Mouse (Mus musculus) ES-E14 (cell line): ENCODE measurements around the gene Itih5.

Source experiments
- CHD2 ChIP-seq: IDR thresholded peaks from 2 replicates; pipeline ENCODE4 v1.6.1; 2014; ENCODE audit warnings: mild to moderate bottlenecking, low read depth, low read length, inconsistent platforms
- MAFK ChIP-seq: IDR thresholded peaks from 2 replicates; pipeline ENCODE4 v1.6.1; 2014; ENCODE audit warnings: mild to moderate bottlenecking, low read depth, low read length, inconsistent platforms; ENCODE audit not compliant: insufficient read depth
- ZNF384 ChIP-seq: IDR thresholded peaks from 2 replicates; pipeline ENCODE4 v1.6.1; 2012; ENCODE audit warnings: low read depth, low read length, inconsistent platforms

DNA sequence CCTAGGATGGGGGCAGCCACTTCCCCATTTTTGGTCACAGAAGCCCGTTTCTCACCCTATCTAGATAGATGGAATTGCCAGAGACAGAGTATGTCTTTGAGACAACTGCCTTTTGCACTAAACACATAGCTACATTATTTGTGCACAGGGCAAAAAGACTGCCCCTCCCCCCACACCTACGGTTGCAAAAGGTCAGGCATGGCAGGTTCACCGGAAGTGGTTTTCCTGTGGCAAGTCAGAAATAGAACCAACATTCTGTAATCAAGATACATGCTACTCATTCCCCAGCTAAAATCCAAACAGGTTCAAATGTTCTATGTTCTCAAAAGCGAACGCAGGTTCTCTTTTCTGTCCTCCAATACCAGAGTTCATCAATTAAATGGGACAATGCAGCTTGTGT, 781 bp upstream of the Itih5 start:
- TF ChIP-seq ZNF384 (no peak), MAFK (no peak), CHD2 (no peak)
